Mouse (Mus musculus): Measurements from ENCODE around the gene Il20. TPM values are rescaled to one million over a fixed set of nuclear protein-coding genes. Genes with fewer than 3 reads are reported as not detected.

Gene Il20
- polyA plus RNA-seq, 1 experiment from 2014 or later: not detected

DNA sequence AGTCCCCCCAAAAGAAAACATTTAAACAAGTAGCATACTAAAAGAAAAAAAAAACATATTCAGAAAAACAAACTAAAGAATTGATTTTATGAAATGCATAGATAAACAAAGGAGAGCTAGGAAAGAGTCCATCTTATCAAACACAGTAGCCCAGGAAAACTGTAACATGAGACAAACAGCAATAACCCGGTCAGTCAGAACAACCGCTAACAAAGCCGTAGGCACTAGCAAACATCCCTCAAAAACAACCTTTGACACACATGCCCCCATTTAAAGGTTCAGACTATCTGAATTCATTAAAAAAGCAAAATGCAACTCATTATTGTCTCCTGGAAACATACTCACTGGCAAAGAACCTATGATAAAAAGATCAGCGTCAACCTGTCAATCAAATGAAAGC lies 53.8 kb downstream of the Il20 start:
- H3K9ac ChIP-seq: no peak overlapping the region
- no peaks in the 10 kb centered on the region for H3K9me3 ChIP-seq (replicated peaks)
- WGBS (ENCODE audit: insufficient replicate concordance): 82% methylated on average over 4 of the region's 4 CpGs
- H3K4me3 ChIP-seq: no peak overlapping the region
- no peaks in the 10 kb centered on the region for H3K4me1 ChIP-seq
- H3K27me3 ChIP-seq (replicated peaks): no peaks in the 10 kb centered on the region
- H3K4me2 ChIP-seq: no peak overlapping the region
- H3K36me3 ChIP-seq: no peaks in the 10 kb centered on the region
- H3K27ac ChIP-seq: no peak overlapping the region
- no peak for ATAC-seq

Other genes with a start within 250 kb of the Il20 start
- gene C4bp, start 249.8 kb downstream of the Il20 start, polyA plus RNA-seq (2016; fragmentation: Nextera tagmentation; extraction: Ambion mirVana): 0.35 and 0.38 TPM in 2 replicates
- not detected in 2 replicates for gene Gm29427, start 195.7 kb downstream of the Il20 start, polyA plus RNA-seq (2016; fragmentation: Nextera tagmentation; extraction: Ambion mirVana)
- 49.3 and 49.7 TPM in 2 replicates for gene Yod1, start 194.1 kb downstream of the Il20 start, polyA plus RNA-seq (2016; fragmentation: Nextera tagmentation; extraction: Ambion mirVana)
- gene Pfkfb2, start 182.2 kb downstream of the Il20 start, polyA plus RNA-seq (2016; fragmentation: Nextera tagmentation; extraction: Ambion mirVana): 7.1 and 9.0 TPM in 2 replicates
- 8.0 and 8.5 TPM in 2 replicates for gene AA986860, start 179.5 kb downstream of the Il20 start, polyA plus RNA-seq (2016; fragmentation: Nextera tagmentation; extraction: Ambion mirVana)
- gene Fcamr, start 110.5 kb downstream of the Il20 start, polyA plus RNA-seq (2016; fragmentation: Nextera tagmentation; extraction: Ambion mirVana): not detected in 2 replicates
- 0.11 and 0.13 TPM in 2 replicates for gene Pigr, start 84.8 kb downstream of the Il20 start, polyA plus RNA-seq (2016; fragmentation: Nextera tagmentation; extraction: Ambion mirVana)
- gene Fcmr, start 45.8 kb downstream of the Il20 start, polyA plus RNA-seq (2016; fragmentation: Nextera tagmentation; extraction: Ambion mirVana): not detected in 2 replicates
- not detected in 2 replicates for gene Il24, start 24.0 kb downstream of the Il20 start, polyA plus RNA-seq (2016; fragmentation: Nextera tagmentation; extraction: Ambion mirVana)
- not detected in 2 replicates for gene Il19, start 28.7 kb upstream of the Il20 start, polyA plus RNA-seq (2016; fragmentation: Nextera tagmentation; extraction: Ambion mirVana)
- gene Il10, start 108.4 kb upstream of the Il20 start, polyA plus RNA-seq (2016; fragmentation: Nextera tagmentation; extraction: Ambion mirVana): not detected in 2 replicates
- gene Mapkapk2, start 186.4 kb upstream of the Il20 start, polyA plus RNA-seq (2016; fragmentation: Nextera tagmentation; extraction: Ambion mirVana): 25.7 and 27.0 TPM in 2 replicates
- gene Dyrk3, start 226.9 kb upstream of the Il20 start, polyA plus RNA-seq (2016; fragmentation: Nextera tagmentation; extraction: Ambion mirVana): 17.6 and 17.7 TPM in 2 replicates
- 42.2 and 42.6 TPM in 2 replicates for gene Eif2d, start 241.7 kb upstream of the Il20 start, polyA plus RNA-seq (2016; fragmentation: Nextera tagmentation; extraction: Ambion mirVana)

Measured in liver, embryonic 12.5 days (tissue).